Mouse (Mus musculus) left cerebral cortex, postnatal 14 days (tissue): ENCODE measurements around the gene Hnrnpdl. TPM values are rescaled to one million over a fixed set of nuclear protein-coding genes. Genes with fewer than 3 reads are reported as not detected.

Experiments used
- DNase-seq, 2 experiments: peaks; one replicate each; pipeline ENCODE4 v3.0.0; 2021 to 2022; ENCODE audit warnings: low spot score in 2 of 2, mixed read lengths in 1 of 2
- intact Hi-C: fragments of 180-260 bp; cut with DNase I; formaldehyde crosslinking; loops from one replicate; pipeline ENCODE4 v1.15.1; 2025
- long read RNA-seq, 2 experiments: library from polyadenylated mRNA; stranded (forward); transcript quantifications; one replicate each; pipeline ENCODE4 v2.0.0; 2021
- total RNA-seq, 2 experiments: library from RNA; stranded (reverse); gene quantifications; 2 replicates each; pipeline ENCODE4 v1.2.3; 2021

Hnrnpdl gene
- 100 to 1,000 TPM; 141 to 169 TPM for total RNA-seq
- long read RNA-seq, experiment 1, transcript Hnrnpdl-207 (7 exons, 2,374 nt): minor isoform, 17 of 157 reads
- long read RNA-seq, experiment 1, transcript Hnrnpdl-202 (8 exons, 2,752 nt): major isoform, 93 of 157 reads
- long read RNA-seq, experiment 1, partial matches to known transcripts: 32 of 157 reads
- long read RNA-seq, experiment 1, other reads (novel, unspliced or antisense): 13 of 157 reads
- long read RNA-seq, experiment 2, transcript Hnrnpdl-207 (7 exons, 2,374 nt): minor isoform, 16 of 111 reads
- long read RNA-seq, experiment 2, transcript Hnrnpdl-202 (8 exons, 2,752 nt): major isoform, 62 of 111 reads
- long read RNA-seq, experiment 2, partial matches to known transcripts: 16 of 111 reads
- long read RNA-seq, experiment 2, other reads (novel, unspliced or antisense): 12 of 111 reads

DNA sequence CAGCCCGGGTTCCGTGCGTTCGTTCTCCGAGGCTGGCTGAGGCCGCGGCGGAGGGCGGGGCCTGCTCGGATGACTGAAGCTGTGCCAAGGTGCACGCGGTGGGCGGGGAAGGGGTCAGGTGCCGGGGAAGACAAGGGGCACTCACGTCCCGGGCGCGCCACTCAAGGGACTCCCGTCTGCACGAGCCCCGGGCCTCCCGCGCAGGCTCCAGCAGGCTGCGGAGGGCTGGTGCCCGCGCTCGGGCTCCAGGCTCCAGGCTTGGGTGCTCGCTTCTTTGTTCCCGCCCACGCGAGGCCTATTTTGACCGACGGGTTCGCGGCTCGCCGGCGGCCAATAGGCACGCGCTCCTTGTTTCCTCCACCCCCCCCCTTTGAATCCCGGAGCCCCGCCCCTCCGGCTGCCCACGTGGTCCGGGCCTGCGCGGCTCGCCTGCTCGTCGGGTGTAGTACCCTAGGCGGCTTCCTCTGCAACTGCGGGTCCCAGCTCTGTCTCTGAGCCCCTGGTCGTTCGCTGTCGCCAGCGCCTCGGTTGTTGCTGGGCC is at the start of gene Hnrnpdl, which contains the start of gene Enoph1:
TSS of gene Hnrnpdl (minus strand) at position 63 of the 541 bp plus-strand sequence.
TSS of gene Enoph1 (plus strand) at position 384 of the 541 bp plus-strand sequence.
- peak; percentile 98 for DNase-seq
- intact Hi-C loops: loop anchor here (10.0 kb wide), 1 partner anchor 835 kb away; no protein-coding TSS in a partner anchor

DNA sequence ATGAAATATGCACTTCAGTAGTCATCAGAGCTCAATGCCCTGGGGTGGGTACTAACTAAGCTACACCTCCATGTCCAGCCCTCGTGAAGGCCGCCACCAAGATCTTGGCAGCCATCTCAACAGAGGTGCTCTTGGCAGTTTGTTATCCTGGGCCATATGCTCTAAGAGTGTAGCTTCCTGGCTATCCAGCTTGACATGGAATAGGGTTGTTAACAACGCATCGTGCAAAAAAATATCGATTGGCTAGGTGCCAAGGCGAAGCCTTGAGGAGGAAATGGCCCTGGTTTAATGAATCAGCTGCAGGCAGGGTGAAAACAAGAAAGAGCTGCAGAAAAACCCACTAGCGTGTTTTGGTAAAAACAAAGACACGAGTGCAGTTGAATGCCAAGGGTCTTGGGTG is 45.6 kb upstream of the Hnrnpdl start:
- no peak for DNase-seq
- intact Hi-C loops: no loop called here

DNA sequence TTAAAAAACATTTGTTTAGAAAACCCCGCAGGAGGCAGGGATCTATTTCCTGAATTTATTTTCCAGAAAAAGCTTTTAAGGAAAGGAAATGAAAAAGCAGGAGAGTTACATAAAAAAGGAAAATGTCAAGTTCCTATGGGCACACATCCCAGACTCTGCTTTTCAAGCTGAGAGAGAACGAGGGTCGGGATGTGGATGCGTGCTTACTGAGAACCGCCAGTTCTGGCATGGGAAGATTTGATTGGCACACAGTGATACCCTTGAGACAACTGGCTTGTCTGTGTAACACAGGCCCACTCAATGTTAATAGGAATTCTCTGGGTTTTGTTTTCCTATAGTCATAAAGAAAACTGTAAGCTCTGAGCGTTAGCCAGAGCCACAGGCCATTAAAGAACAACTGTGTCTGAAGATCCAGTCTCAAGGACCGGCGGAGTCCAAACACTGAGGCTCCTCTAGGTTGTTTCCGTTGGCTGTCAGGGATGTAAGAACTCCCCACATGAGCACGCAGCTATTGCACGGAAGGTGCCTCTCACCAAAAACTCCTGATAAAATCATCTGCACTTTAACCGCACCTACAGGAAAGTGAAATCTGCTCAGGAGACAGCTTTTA is 44.6 kb upstream of the Hnrnpdl start:
- DNase-seq: no peak
- intact Hi-C loops: loop anchor here (2.0 kb wide), 1 partner anchor 73 kb away; no protein-coding TSS in a partner anchor

DNA sequence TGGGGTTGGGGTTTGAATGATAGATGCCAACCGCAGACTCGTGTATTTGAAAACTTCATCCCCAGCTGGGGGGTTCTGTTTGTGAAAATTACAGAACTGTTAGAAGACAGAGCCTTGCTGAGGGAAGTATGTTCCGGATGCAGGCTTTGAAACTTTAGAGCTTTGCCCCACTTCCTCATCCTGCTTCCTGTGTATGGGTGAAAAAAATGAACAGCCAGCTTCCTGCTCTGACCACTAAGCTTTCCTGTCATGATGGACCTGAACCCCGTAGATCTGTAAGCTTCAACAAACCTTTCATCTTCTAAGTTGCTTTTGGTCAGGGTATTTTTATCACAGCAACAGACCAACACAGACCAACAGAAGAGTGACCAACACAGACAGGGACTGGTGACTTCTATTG is 42.5 kb upstream of the Hnrnpdl start:
- DNase-seq: no peak
- intact Hi-C loops: loop anchor here (2.0 kb wide), 1 partner anchor 75 kb away; no protein-coding TSS in a partner anchor

DNA sequence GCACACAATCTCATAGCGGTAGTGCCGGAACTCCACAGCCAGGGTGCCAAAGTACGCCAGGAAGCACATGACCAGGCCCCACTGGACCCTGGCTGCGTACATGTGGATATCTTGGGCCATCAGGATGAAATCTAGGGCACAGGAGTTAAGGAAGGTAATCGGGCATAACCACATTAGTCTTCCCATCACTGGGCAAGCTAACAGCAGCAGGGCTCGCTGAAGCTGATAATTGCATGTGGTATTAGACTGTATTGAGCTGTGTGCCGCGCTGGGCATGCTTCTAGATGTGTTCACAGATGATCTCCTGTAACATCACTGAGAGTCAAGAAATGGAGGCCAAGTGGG is 40.4 kb upstream of the Hnrnpdl start:
- DNase-seq: no peak
- intact Hi-C loops: no loop called here

DNA sequence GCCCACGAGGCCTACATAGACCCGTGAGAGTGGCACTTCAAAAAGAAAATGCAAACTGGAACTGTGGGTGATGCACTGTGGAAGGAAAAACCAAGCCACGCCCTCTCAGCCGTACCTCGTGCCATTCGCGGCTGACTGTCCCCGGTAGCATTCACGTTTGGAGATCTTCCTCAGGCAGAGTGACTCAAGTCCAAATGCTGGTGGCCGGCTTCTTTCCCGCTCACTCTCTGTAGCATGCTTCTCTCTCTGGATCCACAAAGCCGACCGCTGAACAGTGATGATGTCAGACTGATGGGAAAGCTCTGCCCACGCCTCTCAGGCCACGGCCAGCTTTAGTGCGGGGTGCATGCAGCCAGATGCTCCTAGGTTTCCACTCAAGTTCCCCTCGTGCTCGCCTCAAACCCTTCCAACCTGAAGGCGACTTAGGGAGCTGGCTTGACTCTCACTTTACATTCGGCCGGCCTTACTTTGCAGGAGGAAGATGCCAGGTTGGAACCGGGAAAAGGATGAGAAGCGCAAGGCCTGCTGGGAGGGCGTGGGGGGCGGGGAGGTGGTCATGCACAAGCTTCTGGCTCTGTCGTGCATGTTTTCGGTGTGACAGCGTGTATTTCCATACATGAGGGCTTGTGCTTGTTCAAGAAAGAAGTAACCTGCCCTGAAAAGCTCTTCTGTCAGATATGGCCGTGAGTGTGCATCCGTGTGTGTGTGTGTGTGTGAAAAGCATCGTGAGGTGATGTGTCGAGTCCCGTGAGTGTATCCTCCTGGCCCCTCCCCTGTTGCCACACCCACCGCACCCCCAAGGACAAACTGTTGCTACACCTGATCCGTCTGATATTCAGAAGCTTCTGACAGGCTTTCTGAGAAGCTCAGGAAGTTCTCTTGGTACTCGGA is 39.8 kb upstream of the Hnrnpdl start:
- DNase-seq: peak; percentile 26 to 38
- intact Hi-C loops: no loop called here

DNA sequence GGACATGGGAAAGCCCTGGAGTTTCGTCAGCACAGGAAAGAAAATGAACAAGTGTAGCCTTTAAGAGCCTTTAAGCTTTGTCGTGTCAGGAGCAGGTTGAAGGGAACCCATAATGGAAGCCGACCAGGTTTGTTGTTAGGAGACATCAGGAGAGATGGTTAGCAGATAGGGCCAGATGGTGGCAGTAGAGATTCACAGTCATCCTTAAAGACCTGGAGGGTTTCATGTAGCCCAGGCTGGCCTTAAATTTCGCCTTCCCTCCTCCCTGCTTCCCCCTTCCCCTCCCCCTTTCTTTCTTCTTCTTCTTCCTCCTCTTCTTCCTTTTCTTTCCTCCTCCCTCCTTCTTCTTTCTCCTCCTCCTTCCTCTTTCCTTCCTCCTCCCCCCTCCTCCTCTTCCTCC is 35.1 kb upstream of the Hnrnpdl start:
- intact Hi-C loops: loop anchor here (5.0 kb wide), 1 partner anchor 228 kb away; no protein-coding TSS in a partner anchor
- peak; percentile 42 to 54 for DNase-seq

DNA sequence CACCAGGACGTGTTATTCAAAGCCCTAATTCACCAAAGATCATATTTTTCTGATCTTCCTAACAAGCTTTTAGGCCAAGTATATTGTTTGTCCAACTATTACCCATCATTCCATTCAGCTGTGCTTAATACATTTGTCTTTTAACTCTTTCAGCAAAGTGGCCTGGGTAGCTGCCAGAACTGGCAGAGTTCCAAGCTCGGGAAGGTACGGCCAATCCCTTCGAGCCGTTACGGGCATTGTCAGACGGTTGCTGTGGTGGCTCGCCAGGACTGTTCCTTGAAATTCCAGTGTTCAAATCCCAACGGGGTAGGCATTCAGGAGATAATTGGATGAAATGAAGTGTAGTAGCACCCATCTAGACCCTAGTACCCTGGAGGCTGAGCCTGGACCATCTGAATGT is 33.1 kb upstream of the Hnrnpdl start:
- DNase-seq: no peak
- intact Hi-C loops: loop anchor here (5.0 kb wide), 1 partner anchor 230 kb away; no protein-coding TSS in a partner anchor

DNA sequence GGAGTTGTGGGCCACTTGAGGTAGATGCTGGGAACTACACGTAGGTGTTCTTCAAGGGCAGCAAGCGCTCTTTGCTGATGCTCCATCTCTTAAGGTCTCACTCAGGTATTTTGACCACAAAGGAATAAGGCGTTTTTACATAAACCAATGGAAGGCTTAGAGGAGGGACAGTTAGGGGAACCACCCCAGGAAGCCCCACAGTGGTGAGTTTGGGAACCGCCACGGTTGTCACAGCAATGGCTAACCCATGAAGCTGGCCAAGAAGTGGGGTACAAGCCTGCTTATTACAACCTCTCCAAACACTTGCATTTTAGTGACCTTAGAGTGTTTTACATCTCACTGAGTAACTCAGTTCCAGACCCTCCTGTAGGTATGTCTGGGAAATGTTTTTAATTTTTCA is 32.1 kb upstream of the Hnrnpdl start:
- intact Hi-C loops: loop anchor here (2.0 to 5.0 kb wide), 3 partner anchors 169 to 251 kb away; no protein-coding TSS in a partner anchor
- DNase-seq: no peak

DNA sequence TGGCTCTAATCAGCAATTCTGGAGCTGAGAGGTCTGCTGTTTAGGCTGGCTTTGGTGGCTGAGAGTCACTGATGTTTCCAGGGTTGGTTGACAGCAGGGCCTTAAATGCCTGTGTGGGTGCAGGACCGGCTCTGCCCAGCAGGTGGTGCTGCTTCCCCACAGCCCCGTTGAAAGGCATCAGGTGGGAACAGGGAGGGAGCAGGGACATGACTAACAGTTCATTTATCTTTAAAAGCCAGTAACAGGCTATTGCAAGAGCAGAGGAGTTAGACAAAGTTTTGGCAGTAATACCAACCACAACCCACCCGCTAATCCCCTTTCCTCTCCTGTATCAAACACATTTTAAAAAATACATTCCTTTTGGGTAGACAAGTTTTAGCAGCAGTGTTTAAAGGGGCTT is 30.8 kb upstream of the Hnrnpdl start:
- intact Hi-C loops: loop anchor here (2.0 to 5.0 kb wide), 3 partner anchors 171 to 253 kb away; no protein-coding TSS in a partner anchor
- DNase-seq: peak; percentile 90 to 91

DNA sequence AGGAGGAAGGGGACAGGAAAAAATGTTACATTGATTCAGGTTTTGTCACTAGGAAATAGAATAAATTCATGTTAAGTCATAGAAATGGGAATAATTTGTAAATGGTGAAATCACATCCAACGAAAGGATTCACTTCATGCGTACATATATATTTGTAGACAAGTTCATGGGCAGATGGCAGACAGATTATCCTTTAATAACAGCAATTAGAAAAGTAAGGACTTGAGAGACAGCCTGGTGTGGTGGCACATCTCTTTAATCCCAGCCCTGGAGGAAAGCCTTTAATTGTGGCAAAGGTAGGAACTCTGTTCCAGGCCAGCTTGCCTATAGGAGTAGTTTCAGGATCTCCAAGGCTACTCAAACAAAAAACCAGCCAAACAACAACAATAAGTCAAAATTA is 30.1 kb upstream of the Hnrnpdl start:
- no peak for DNase-seq
- intact Hi-C loops: no loop called here

DNA sequence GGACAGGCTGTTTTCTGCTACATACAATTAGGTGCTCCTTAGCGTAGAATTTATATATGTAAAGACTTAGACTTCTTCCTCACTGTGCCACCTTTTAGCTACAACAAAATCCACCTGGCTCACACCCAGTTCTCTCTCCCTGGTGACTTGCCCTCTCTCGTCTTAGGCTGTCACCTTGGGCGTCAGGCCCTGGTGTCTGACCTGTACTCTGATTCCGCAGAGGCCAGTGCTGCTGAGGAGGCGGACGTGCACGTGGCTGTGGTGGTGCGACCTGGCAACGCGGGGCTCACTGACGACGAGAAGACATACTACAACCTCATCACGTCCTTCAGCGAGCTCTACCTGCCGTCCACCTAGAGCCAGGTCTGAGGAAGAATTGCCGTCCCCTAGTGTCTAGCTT is 28.1 kb upstream of the Hnrnpdl start:
- intact Hi-C loops: no loop called here
- DNase-seq: no peak

DNA sequence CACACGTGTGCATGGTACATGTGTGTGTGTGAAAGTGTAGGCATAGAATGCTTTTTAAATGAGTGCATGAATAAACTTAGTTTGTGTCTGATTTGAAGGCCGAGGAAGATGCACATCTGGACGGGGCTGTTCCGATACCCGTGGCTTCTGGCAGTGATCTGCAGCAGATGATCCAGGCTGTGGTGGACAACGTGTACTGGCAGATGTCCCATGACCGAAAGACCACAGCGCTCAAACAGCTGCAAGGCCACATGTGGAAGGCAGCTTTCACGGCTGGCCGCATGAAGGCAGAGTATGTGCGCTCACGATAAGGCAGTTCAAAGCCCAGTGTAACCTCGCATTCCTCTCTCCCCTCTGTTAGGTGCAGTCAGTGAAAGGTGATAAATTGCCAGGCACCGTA is 21.4 kb upstream of the Hnrnpdl start:
- intact Hi-C loops: no loop called here
- DNase-seq: no peak

DNA sequence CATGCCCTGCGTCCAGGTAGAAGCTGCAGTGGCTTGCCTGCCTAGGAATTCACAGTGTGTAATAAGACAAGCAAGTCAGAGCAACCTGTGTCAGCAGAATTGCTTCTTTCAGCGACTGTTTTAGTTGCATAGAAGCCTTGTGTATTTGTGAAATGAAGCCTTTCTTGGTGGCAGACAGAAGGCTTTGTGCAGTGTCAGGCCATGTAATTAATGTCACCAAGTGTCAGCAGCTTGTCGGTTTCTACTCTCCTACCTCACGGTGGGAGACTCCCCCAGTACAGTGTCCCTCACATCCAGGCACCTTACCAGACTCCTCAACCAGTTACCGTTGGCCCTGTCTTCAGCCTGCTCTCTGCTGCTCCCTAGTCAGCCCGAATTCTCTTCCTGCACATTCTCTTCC is 19.9 kb upstream of the Hnrnpdl start:
- intact Hi-C loops: no loop called here
- DNase-seq: no peak

DNA sequence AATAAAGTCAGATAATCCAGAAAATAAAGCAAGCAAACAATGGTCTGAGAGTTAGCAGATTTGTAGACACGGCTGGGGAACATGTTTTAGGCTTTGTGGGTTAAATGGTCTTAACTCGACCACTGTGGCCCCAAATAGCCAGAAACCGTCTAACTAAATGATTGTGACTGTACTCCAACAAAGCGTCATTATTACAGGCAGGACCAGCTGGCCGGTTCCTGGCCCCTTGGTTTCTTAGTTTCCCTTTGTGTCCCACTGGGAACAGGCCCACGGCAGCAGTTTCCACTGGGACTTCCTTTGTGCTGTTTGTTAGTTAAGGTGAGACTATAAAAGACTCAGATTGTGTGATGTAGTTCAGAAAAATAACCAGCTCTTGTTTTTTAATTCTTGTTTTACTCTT is 19.3 kb upstream of the Hnrnpdl start:
- intact Hi-C loops: no loop called here
- DNase-seq: no peak

DNA sequence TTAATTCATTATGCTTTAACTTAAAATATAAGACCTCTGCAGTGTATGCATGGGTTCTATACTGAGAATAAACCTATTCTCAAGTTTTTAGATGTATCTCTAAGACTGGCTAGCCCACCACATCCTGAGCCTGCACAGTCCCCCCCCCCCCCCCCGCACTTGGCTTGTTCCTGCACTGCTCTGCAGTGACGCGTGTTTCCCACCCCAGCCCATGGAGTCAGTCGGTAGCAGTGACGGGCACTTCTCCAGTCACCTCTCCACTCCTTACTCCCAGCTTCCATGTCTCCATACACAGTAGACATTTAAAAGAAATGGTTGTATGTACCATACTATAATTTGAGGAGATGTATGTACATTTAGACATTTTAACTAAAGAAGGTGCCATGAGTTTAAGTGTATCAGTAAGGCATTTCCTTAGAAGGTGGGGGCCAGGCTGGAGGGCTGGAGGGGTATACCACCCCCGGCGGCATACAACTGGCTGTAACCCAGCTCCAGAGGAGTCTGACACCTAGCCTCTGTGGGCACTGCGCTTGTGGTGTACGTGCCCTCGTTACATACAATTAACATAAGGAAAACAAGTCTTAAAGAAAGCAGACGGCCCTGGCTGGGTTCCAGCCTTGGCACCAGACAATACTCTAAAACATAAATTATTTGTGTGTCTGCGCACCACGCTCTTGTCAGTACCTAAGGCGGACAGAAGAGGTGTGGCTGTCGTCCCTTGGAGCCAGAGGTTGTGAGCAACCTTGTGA is 18.2 kb upstream of the Hnrnpdl start:
- intact Hi-C loops: no loop called here
- peak in 1 of 2 experiments; percentile 32 for DNase-seq

DNA sequence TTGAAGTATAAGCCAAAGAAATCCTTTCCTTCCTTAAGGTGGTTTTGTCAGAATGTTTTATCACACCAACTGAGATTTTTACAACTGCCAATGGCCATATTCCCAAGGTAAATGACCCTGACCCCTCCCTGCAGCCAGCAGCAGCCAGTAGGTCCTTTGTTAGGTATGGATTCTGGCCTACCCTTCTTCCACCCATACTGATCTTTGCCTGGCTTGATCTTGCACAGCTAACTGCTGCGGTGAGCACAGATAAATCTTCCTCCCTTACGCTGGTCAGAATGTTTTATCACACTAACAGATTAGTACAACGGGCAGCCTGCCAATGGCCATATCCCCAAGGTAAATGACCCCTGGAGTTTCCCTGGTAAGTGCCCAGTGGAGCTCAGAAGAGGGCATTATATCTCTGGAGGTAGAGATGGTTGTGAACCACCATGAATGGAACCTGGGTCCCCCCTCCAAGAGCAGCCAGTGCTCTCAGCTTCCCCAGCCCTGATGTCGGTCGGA is 16.5 kb upstream of the Hnrnpdl start:
- intact Hi-C loops: no loop called here
- DNase-seq: no peak

DNA sequence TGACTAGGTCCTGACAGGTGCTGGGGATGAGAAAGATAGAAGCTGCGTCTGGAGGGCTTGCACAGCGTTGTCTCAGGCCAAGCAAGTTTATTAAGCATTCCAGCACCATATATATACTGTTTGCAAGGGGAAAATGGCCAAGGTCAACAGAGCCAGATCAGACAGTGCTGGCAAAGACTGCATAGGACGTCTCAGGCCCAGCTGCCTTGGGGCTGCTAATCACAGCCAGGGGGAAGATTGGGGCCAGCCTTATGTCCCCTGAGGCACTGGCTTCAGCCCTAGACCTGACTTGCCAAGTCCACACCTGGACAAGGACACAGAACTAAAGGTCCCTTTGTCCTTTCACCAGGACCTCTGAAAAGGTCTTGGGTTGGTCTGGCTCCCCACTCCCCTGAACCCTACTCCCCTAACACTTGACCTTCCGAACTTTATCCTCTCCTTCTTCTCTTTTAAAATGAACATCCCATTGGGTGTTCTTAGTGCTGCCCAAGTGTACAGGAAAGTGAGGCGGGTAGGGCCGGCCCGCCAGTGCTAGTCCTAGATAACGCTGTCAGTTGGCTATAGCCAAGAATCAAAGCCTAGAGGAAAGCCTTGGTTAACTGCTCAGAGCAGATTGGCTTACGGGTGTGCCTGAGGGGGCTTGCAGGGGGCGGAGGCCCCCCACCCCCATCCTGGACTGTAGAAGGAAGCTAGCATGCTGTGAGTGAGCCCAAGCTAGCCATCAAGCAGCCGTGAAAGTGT is 15.5 kb upstream of the Hnrnpdl start:
- intact Hi-C loops: no loop called here
- DNase-seq: no peak
